Mouse (Mus musculus): Measurements from ENCODE around the gene Tmc2. TPM values are rescaled to one million over a fixed set of nuclear protein-coding genes. Genes with fewer than 3 reads are reported as not detected.

Gene Tmc2
- total and polyA plus RNA-seq, 2 experiments from 2014 or later = not detected

DNA sequence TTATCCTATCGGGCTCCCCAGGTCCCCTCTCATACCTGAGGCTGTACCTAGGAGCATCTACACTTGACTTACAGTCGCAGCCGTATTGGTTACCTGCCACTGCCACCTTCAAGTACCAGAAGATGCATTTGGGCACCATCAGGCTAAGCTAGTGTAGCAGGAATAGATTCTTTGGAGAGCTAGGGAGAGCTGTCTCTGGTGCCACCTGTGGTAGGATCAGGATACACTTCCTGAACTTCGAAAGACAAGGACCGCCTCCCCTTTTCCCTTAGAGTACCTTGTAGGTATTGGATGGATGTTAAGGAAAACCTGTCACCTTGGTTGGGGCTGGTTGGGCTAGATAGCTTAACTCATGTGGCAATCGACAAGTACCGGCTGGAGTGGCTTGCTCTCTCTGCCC lies 73.1 kb downstream of the Tmc2 start:
- DNase-seq (ENCODE audit: low spot score) = no peak
- no peak overlapping the region for H3K27ac ChIP-seq
- H3K9ac ChIP-seq (replicated peaks; ENCODE audit: low read length) = no peak overlapping the region
- no peaks in the 10 kb centered on the region for H3K36me3 ChIP-seq (ENCODE audit: insufficient read depth, low read length)
- no peaks in the 10 kb centered on the region for H3K4me1 ChIP-seq (ENCODE audit: insufficient read depth, low read length)
- ATAC-seq = no peak
- WGBS = 68% methylated on average over 7 of the region's 7 CpGs
- no peak overlapping the region for H3K4me2 ChIP-seq (ENCODE audit: low read depth, low read length)
- H3K4me3 ChIP-seq (ENCODE audit: low read length) = no peak overlapping the region
- peak; percentile 24 for TF ChIP-seq CTCF (IDR thresholded peaks at IDR 0.05; ENCODE audit: low read depth)
- H3K9me3 ChIP-seq (ENCODE audit: low read length) = no peaks in the 10 kb centered on the region
- H3K27me3 ChIP-seq (ENCODE audit: insufficient read depth, low read length) = no peaks in the 10 kb centered on the region

DNA sequence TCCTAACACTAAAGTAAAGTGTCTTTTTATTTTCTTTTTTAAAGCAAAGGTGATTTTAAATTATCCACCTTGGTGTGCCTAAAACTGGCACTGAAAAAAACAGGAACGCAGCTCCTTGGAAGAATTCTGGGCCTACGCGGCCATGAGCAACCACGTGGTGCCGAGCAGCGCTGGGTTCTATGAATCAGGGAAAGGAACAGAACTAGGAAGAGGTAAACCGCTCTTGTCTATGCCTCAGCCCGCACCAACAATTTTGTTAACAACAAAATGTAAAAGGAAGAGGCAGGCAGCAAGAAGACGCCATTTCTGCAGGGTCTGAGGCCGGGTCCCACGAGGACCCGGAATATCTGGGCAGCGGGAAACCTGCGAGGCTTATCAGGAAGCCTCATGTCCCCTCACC lies 78.7 kb downstream of the Tmc2 start:
- Histone ChIP-seq H3K27me3 (ENCODE audit: insufficient read depth, low read length) (no peaks in the 10 kb centered on the region), H3K36me3 (ENCODE audit: insufficient read depth, low read length) (peaks cover 22% of the 10 kb centered on the region), H3K9me3 (ENCODE audit: low read length) (no peaks in the 10 kb centered on the region), H3K4me2 (ENCODE audit: low read depth, low read length) (peak overlapping the region; percentile 87), H3K4me3 (ENCODE audit: low read length) (peak overlapping the region; percentile 70), H3K4me1 (ENCODE audit: insufficient read depth, low read length) (peaks cover 5% of the 10 kb centered on the region), H3K27ac (peak overlapping the region; percentile 96), H3K9ac (replicated peaks; ENCODE audit: low read length) (peak overlapping the region; percentile 83)
- TF ChIP-seq CTCF (IDR thresholded peaks at IDR 0.05; ENCODE audit: low read depth) = no peak
- whole genome bisulfite sequencing = 1% methylated on average over 14 of the region's 14 CpGs
- DNase-seq (ENCODE audit: low spot score) = peak; percentile 43
- ATAC-seq = 0 out of 2 replicates have a peak, but pooled peaks have one; percentile 6

DNA sequence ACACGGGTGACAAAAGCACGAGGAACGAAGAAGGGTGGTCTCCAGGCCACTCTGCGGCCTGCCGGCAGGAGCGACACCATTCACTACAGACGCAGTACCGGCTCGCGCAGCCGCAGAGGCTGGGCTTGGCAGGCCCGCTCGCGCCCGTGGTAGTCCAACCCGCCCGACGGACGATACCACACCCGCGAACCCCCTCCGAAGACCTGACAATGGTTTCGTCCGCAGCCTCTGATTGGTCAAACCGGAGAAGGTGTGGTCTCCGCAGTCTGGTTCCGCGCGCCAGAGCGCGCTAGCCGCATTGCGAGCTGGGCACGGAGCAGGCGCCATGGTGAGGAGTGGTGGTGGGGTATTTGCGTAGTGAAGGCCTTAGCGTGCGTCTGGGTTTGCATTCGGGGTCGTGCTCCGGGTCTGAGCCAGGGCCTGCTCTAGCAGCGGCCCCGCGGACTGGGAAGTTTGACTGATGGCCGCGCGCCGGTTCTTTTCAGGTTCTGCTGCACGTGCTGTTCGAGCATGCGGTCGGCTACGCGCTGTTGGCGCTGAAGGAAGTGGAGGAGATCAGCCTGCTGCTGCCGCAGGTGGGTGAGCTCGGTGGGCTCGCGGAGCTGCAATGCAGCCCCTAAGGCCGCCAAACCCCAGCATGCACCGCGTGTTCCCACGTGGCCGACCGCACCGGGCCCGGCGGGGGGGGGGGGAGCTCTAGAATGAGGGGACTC lies 79.3 kb downstream of the Tmc2 start, which contains the start of gene Nop56:
TSS of gene Nop56 (plus strand) at position 282 of the 713 bp plus-strand sequence.
- Histone ChIP-seq H3K27ac (peak within 1 kb of the TSS; percentile 96), H3K4me3 (ENCODE audit: low read length) (peak within 1 kb of the TSS; percentile 70), H3K4me2 (ENCODE audit: low read depth, low read length) (peak within 1 kb of the TSS; percentile 87), H3K36me3 (ENCODE audit: insufficient read depth, low read length) (peaks cover 25% of the 10 kb centered on the region), H3K9ac (replicated peaks; ENCODE audit: low read length) (peak within 1 kb of the TSS; percentile 83), H3K9me3 (ENCODE audit: low read length) (no peaks in the 10 kb centered on the region), H3K4me1 (ENCODE audit: insufficient read depth, low read length) (peaks cover 5% of the 10 kb centered on the region), H3K27me3 (ENCODE audit: insufficient read depth, low read length) (no peaks in the 10 kb centered on the region)
- peak; percentile 35; the same call in 1 of the 2 replicates for TF ChIP-seq CTCF (IDR thresholded peaks at IDR 0.05; ENCODE audit: low read depth)
- ATAC-seq (peak; percentile 97), DNase-seq (ENCODE audit: low spot score) (peak; percentile 99)
- under 1% methylated on average over 68 of the region's 68 CpGs for WGBS

DNA sequence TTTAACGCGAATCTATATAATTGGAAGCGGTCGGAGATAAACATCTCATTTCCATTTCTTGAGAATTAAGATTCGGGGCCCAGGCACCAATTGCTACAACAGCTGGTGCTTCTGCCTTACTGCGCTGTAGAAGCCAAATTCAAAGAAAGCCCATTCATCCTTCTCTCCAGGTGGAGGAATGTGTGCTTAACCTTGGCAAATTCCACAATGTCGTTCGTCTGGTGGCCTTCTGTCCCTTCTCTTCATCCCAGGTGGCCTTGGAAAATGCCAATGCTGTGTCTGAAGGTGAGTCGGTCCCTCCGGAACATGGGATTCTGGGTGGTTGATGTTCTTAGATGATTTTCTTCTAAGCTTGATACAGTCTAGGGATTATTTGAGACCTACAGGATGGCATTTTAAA lies 79.9 kb downstream of the Tmc2 start:
- peaks cover 30% of the 10 kb centered on the region for H3K36me3 ChIP-seq (ENCODE audit: insufficient read depth, low read length)
- H3K9me3 ChIP-seq (ENCODE audit: low read length) = no peaks in the 10 kb centered on the region
- H3K27ac ChIP-seq = peak overlapping the region; percentile 96
- ATAC-seq = no peak
- no peak for DNase-seq (ENCODE audit: low spot score)
- no peaks in the 10 kb centered on the region for H3K27me3 ChIP-seq (ENCODE audit: insufficient read depth, low read length)
- WGBS = 1% methylated on average over 10 of the region's 10 CpGs
- H3K4me2 ChIP-seq (ENCODE audit: low read depth, low read length) = peak overlapping the region; percentile 87
- peak overlapping the region; percentile 83 for H3K9ac ChIP-seq (replicated peaks; ENCODE audit: low read length)
- no peak for TF ChIP-seq CTCF (IDR thresholded peaks at IDR 0.05; ENCODE audit: low read depth)
- H3K4me1 ChIP-seq (ENCODE audit: insufficient read depth, low read length) = peaks cover 5% of the 10 kb centered on the region
- H3K4me3 ChIP-seq (ENCODE audit: low read length) = peak overlapping the region; percentile 70

DNA sequence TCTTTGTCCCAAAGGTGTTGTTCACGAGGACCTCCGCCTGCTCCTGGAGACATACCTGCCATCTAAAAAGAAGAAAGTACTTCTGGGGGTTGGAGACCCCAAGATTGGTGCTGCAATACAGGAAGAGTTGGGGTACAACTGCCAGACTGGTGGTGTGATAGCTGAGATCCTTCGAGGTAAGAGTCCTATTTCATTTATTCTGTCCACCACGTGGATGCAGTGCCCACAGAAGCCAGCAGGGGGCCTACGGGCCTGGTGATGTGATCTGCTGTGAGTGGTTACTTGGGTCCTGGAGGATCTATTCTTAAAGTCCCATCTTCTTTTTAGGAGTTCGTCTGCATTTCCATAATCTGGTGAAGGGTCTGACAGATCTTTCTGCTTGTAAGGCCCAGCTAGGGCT lies 80.7 kb downstream of the Tmc2 start:
- Histone ChIP-seq H3K4me2 (ENCODE audit: low read depth, low read length) (peak overlapping the region; percentile 87), H3K9ac (replicated peaks; ENCODE audit: low read length) (no peak overlapping the region), H3K36me3 (ENCODE audit: insufficient read depth, low read length) (peaks cover 37% of the 10 kb centered on the region), H3K4me3 (ENCODE audit: low read length) (peak overlapping the region; percentile 70), H3K9me3 (ENCODE audit: low read length) (no peaks in the 10 kb centered on the region), H3K27me3 (ENCODE audit: insufficient read depth, low read length) (no peaks in the 10 kb centered on the region), H3K27ac (no peak overlapping the region), H3K4me1 (ENCODE audit: insufficient read depth, low read length) (peaks cover 5% of the 10 kb centered on the region)
- 44% methylated on average over 6 of the region's 6 CpGs for WGBS
- DNase-seq (ENCODE audit: low spot score) (peak; percentile 78), ATAC-seq (no peak)
- peak; percentile 78 for TF ChIP-seq CTCF (IDR thresholded peaks at IDR 0.05; ENCODE audit: low read depth)

DNA sequence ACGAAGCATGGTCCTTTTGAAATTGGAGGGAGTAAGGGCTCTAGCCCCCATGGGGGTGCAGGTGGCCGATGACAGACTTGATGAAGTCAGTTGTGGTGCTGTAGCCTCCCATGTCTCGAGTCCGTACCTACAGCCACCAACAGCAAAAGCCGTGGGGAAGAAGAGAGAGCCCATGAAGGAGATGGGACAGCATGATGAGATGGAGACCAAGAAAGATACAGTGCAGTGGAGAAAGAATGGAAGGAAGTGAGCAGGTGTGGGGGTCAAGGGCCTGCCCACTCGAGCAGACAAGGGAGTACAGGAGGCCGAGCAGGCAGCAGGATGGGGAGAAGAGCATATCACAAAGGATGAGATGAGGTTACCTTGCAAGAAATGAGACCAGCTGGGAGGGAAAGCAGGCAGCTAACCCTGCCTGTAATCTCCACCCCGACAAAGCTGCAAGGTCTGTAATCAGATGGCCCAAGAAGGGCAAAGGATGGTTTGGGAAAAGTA lies 84.7 kb downstream of the Tmc2 start:
- TF ChIP-seq CTCF (IDR thresholded peaks at IDR 0.05; ENCODE audit: low read depth) = no peak
- WGBS = 48% methylated on average over 8 of the region's 8 CpGs
- DNase-seq (ENCODE audit: low spot score) (no peak), ATAC-seq (no peak)
- Histone ChIP-seq H3K4me1 (ENCODE audit: insufficient read depth, low read length) (peaks cover 12% of the 10 kb centered on the region), H3K4me3 (ENCODE audit: low read length) (no peak overlapping the region), H3K27ac (no peak overlapping the region), H3K36me3 (ENCODE audit: insufficient read depth, low read length) (peaks cover 50% of the 10 kb centered on the region), H3K9me3 (ENCODE audit: low read length) (no peaks in the 10 kb centered on the region), H3K27me3 (ENCODE audit: insufficient read depth, low read length) (no peaks in the 10 kb centered on the region), H3K9ac (replicated peaks; ENCODE audit: low read length) (no peak overlapping the region), H3K4me2 (ENCODE audit: low read depth, low read length) (no peak overlapping the region)

DNA sequence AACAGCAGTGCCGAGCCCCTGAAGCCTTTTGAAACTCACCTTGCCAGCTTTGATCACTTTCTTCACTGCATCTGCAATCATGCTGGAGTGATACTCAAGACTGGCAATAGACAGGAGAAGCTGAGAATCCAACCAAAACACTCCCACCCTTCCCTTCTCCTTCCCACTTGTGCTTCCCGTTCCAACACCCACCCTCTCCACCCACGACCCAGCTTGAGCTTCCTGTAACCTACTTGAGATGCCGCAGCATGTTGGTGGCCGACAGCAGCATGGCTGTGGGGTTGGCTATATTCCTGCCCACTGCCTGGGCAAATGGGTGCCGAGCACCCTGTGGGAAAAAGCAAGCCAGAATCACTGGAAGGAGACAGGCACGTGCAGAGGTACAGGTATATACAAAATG lies 85.2 kb downstream of the Tmc2 start:
- Histone ChIP-seq H3K27ac (no peak overlapping the region), H3K4me3 (ENCODE audit: low read length) (no peak overlapping the region), H3K27me3 (ENCODE audit: insufficient read depth, low read length) (no peaks in the 10 kb centered on the region), H3K4me2 (ENCODE audit: low read depth, low read length) (no peak overlapping the region), H3K9me3 (ENCODE audit: low read length) (no peaks in the 10 kb centered on the region), H3K4me1 (ENCODE audit: insufficient read depth, low read length) (peaks cover 15% of the 10 kb centered on the region), H3K9ac (replicated peaks; ENCODE audit: low read length) (no peak overlapping the region), H3K36me3 (ENCODE audit: insufficient read depth, low read length) (peaks cover 50% of the 10 kb centered on the region)
- no peak for TF ChIP-seq CTCF (IDR thresholded peaks at IDR 0.05; ENCODE audit: low read depth)
- DNase-seq (ENCODE audit: low spot score) = no peak
- ATAC-seq = no peak
- WGBS = 68% methylated on average over 7 of the region's 7 CpGs
